Mouse (Mus musculus) liver, adult 2 months (tissue): ENCODE measurements around the gene Slc41a3.

Experiments used
- CTCF ChIP-seq: fragments of 200-500 bp; IDR thresholded peaks from 2 replicates; pipeline ENCODE4 v1.5.1; 2011; ENCODE audit warnings: low read depth, low read length, control low read depth
- POLR2A ChIP-seq: fragments of 200-500 bp; IDR thresholded peaks from 2 replicates; pipeline ENCODE4 v1.6.1; 2011; ENCODE audit warnings: low read length, control low read depth; ENCODE audit not compliant: insufficient read depth; ENCODE audit errors: extremely low read depth

DNA sequence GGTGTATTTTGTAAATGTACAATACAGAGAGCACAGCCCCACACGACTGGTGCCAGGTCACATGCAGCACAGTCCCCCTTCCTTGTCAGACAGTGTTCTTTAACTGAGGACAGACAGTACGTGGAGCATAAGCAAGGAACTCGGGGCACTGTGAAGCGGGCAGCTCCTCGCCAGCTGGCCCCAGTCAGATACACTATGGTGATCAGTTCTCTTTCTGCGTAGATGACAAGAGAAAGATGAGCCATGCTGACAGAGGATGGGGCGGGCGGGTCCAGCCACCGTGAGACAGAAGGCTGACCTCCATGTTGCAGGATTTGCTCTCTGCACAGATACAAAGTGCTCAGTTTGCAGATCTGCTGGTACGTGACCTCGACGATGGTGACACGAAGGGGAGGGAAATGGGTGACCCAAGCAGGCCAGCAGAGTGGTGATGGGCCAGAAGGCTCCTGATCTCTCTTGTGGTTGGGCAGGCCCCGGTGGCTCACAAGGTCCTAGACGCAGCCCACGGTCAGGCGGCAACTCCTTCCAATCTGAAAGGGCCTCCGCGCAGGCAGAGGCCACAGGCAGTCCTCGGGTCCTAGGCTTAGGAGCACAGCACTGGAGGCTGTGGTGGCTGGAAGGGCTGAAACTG, 56.0 kb downstream of the Slc41a3 start:
- TF ChIP-seq POLR2A (no peak), CTCF (no peak)
